Mouse (Mus musculus): ENCODE measurements around the gene Ctsw. TPM values are rescaled to one million over a fixed set of nuclear protein-coding genes. Genes with fewer than 3 reads are reported as not detected.

Gene Ctsw
- total RNA-seq, 2 experiments from 2014 or later, result 2.5 to 4.9 TPM

- no peak for DNase-seq (ENCODE audit: extremely low spot score in 1 of 2, low spot score in 2 of 2)
- intact Hi-C loops (cut with DNase I), result no loop called here
These were observed 3.5 kb upstream of the Ctsw start for GRCm38 (mm10) chr19:5471846-5472245.

- intact Hi-C loops (cut with DNase I), result no loop called here
- DNase-seq (ENCODE audit: extremely low spot score in 1 of 2, low spot score in 2 of 2), result no peak
These were observed 1.3 kb downstream of the Ctsw start for GRCm38 (mm10) chr19:5466916-5467500.

GRCm38 (mm10) chr19:5465037-5465436 is 3.3 kb downstream of the Ctsw start:
- intact Hi-C loops (cut with DNase I), result no loop called here
- DNase-seq (ENCODE audit: extremely low spot score in 1 of 2, low spot score in 2 of 2), result no peak

DNA sequence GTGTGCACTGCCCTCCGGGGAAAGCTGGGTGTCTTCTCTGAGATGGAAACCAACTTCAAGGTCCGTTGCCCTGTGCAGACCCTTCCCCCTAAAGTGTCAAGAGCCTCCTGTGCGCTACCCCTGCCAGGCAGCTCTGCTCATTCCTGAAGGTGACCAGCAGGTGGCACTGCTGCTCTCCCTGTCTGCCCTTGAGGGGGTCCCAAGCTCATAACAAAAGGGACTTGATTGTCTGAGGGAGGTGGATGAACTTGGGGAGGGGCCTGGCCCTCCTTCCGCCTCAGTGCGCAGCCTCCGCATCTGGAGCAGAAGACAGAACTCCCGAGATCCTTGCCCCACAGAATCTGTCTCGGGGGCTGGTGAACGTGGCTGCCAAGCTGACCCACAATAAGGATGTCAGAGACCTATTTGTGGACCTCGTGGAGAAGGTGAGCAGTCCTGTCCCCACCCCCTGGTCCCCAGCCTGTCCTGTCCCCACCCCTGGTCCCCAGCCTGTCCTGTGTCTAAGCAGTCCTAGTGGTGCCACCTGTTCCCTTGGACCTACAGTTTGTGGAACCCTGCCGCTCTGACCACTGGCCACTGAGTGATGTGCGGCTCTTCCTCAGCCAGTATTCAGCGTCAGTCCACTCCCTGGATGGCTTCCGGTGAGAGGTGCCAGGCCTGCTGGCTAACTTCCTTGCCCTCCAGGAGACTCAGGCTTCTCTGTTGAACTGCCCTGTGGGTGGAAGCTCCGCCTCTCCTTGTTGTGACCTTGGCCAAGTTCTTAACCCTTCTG is 4.3 kb downstream of the Ctsw start:
- intact Hi-C loops (cut with DNase I), result no loop called here
- DNase-seq (ENCODE audit: extremely low spot score in 1 of 2, low spot score in 2 of 2), result peak in 1 of 2 experiments; percentile 79

DNA sequence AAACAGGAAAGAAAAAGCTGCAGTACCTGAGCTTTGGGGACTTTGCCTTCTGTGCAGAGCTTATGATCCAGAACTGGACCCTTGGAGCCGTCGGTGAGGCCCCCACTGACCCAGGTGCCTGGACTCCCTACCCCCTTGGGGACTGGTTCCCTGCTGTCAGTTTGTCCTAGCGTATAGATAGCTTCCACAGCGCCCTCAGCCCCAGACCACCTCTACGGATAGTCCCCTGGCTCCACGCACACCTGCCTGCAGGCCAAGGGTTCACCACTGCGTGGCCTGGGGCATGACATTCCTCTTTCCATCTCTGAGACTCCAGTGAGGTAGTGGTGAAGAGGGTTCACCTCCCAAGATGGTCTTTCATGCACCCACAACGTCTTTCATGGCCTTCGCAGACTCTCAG is 5.1 kb downstream of the Ctsw start:
- DNase-seq (ENCODE audit: extremely low spot score in 1 of 2, low spot score in 2 of 2), result peak in 1 of 2 experiments; percentile 21
- intact Hi-C loops (cut with DNase I), result no loop called here

DNA sequence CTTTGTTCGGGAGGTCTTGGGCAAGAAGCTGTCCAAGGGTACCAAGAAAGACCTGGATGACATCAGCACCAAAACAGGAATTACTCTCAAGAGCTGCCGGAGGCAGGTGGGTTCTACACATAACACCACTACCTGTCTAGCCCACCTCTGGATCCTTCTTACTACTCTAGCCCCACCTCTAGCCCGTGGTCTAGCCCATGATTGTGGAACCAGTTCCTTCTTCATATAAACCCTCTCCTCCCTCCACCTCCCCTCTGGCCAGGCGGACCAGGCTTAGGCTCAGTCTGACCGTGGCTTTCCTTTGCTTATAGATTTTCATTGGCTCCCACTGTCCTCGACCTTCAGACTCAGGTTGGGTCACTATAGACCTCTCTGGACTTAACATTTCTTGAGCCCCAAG is 6.9 kb downstream of the Ctsw start:
- intact Hi-C loops (cut with DNase I), result no loop called here
- no peak for DNase-seq (ENCODE audit: extremely low spot score in 1 of 2, low spot score in 2 of 2)

DNA sequence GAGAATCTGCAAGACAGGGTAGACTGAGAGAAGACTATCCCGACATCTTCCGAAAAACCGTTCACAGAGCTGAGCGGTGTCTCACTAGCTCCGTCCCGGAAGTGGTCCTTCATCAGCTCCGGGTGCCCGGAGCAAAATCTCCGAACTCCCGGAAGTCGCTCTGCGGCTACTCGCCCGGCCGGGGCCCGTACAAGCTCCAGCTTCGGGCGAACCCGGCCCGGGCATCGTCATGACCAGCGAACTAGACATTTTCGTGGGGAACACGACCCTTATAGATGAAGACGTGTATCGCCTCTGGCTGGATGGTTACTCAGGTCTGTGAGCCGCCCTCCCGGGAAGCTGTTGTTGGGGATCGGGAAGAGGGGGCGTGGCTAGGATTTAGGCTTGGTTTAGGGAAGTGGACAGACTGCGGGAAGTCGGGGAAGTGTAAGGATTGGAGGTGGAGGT is 7.8 kb downstream of the Ctsw start, which contains the start of gene Fibp:
Fibp (plus strand) TSS at position 151 of the 447 bp plus-strand sequence.
- DNase-seq (ENCODE audit: extremely low spot score in 1 of 2, low spot score in 2 of 2), result peak; percentile 88 to 92
- intact Hi-C loops (cut with DNase I), result no loop called here

DNA sequence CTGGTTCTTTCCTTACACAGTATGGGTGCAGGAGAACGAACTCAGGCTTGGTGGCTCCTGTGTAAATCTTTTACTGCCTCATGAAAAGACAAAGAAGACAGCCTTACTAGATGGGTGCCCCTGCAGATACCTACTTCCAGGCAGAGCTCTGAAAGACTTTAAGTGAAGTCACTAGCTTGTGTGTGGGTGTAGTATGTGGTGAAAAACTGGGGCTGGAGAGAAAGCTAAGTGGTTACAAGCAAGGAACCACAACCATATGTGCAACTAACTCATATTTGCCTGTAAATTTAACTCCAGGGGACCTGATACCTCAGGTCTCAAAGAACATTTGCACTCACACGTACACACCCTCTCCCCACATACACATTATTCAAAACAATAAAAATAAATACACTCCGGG is 8.4 kb downstream of the Ctsw start:
- intact Hi-C loops (cut with DNase I), result no loop called here
- DNase-seq (ENCODE audit: extremely low spot score in 1 of 2, low spot score in 2 of 2), result no peak

GRCm38 (mm10) chr19:5459019-5459418 is 9.3 kb downstream of the Ctsw start:
- intact Hi-C loops (cut with DNase I), result no loop called here

GRCm38 (mm10) chr19:5457746-5458442 is 10.4 kb downstream of the Ctsw start, which contains the start of gene Ccdc85b:
TSS of gene Ccdc85b (minus strand) at chr19:5457894.
- intact Hi-C loops (cut with DNase I), result no loop called here
- DNase-seq (ENCODE audit: extremely low spot score in 1 of 2, low spot score in 2 of 2), result peak in 1 of 2 experiments; percentile 58

More at GRCm38 (mm10) chr19:5459019-5459418, 9.3 kb downstream of the Ctsw start:
- DNase-seq (ENCODE audit: extremely low spot score in 1 of 2, low spot score in 2 of 2), result peak in 1 of 2 experiments; percentile 56

- peak; percentile 93 to 99 for DNase-seq (ENCODE audit: extremely low spot score in 1 of 2, low spot score in 2 of 2)
- intact Hi-C loops (cut with DNase I), result no loop called here
These were observed 11.2 kb downstream of the Ctsw start for GRCm38 (mm10) chr19:5456922-5457745.

GRCm38 (mm10) chr19:5456241-5456921 is 11.9 kb downstream of the Ctsw start:
- peak in 1 of 2 experiments; percentile 74 for DNase-seq (ENCODE audit: extremely low spot score in 1 of 2, low spot score in 2 of 2)
- intact Hi-C loops (cut with DNase I), result no loop called here

DNA sequence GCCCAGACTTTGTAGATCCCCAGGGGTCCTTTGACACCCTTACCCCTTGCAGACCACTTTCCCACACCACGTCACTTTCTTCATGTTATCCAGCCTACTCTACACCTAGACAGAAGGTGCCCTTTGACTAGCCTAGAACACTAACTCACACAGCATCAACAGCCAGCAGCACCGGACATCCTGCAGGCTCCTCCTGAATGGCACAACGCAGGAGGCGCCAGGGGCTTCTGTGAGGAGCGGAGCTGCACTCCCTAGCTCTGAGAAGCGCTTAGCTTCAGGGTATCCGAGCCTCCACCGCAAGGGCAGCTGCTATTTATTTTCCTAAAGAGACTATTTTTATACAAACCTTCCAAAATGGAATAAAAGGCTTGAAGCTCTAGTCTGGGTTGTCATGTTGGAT is 12.7 kb downstream of the Ctsw start:
- intact Hi-C loops (cut with DNase I), result no loop called here
- peak in 1 of 2 experiments; percentile 55 for DNase-seq (ENCODE audit: extremely low spot score in 1 of 2, low spot score in 2 of 2)

DNA sequence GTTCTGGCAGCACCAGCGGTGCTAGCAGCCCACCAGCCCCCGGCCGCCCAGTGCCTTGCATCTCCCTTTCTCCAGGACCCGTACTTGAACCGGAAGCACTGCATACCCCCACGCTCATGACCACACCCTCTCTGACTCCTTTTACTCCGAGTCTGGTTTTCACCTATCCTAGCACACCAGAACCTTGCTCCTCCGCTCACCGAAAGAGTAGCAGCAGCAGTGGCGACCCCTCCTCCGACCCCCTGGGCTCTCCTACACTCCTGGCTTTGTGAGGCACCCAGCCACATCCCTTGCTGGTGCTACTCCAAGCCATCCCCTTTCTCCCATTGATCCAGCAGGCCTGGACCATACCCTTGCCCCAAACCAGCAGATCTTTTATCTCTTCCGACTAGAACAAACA is 13.3 kb downstream of the Ctsw start:
- intact Hi-C loops (cut with DNase I), result no loop called here
- DNase-seq (ENCODE audit: extremely low spot score in 1 of 2, low spot score in 2 of 2), result peak in 1 of 2 experiments; percentile 41

DNA sequence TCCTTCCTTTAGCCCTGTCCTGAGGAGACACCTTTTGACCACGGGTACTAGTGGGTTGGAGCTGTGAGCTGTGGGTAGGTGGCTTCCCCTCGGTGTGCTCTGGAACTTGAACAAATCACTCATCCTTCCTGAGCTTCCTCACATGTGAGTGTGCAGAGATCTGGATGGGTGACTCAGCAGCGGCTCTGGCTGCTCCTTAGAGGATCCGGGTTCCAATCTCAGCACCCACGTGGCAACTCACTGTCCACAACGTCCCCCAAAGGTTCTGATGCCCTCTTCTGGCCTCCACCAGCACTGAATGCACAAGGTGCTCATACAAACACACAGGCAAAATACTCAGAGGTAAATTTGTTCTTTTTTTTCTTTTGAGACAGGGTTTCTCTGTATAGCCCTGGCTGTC is 16.5 kb downstream of the Ctsw start:
- intact Hi-C loops (cut with DNase I), result no loop called here
- DNase-seq (ENCODE audit: extremely low spot score in 1 of 2, low spot score in 2 of 2), result no peak

DNA sequence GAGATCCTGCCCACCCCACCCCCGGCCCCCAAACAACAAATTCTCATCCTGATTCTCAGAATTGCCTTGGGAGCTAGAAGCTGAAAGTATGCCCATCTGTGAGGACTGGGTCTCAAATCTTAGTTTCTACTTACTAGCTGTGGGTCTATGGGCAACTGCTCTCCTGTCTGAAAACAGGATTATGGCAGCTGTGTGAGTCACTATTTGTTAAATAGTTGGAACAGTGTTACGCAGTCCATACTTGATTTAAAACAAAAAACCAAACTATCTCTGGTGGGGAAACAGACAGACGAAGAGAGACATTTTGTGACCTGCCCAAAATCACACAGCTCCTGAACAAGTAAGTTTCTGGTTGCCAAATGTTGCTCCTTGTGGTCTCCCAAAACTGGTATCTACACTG is 18.6 kb downstream of the Ctsw start:
- intact Hi-C loops (cut with DNase I), result no loop called here
- no peak for DNase-seq (ENCODE audit: extremely low spot score in 1 of 2, low spot score in 2 of 2)

- intact Hi-C loops (cut with DNase I), result no loop called here
- DNase-seq (ENCODE audit: extremely low spot score in 1 of 2, low spot score in 2 of 2), result peak in 1 of 2 experiments; percentile 48
These were observed 19.8 kb downstream of the Ctsw start for GRCm38 (mm10) chr19:5448354-5449150.

All from left cerebral cortex, postnatal 10 days (tissue).